Mouse (Mus musculus) mouse embryonic stem cell (cell line): ENCODE measurements around the gene Lmod3.

ENCODE experiments used
- in situ Hi-C, 2 experiments: fragments of 300-500 bp; cut with MboI; formaldehyde crosslinking; loops; 1 replicate in 1 of 2; 3 replicates in 1 of 2; pipeline ENCODE4 v1.14.3; 2019 to 2020; ENCODE audit warnings: low sequenced_read_pairs in 2 of 2, low pct_unique_long_range_greater_than_20kb in 1 of 2, mixed read lengths in 1 of 2; ENCODE audit not compliant: unreplicated experiment in 1 of 2

The Lmod3 gene

GRCm38 (mm10) chr6:97242522-97242921 is 10.0 kb downstream of the Lmod3 start:
- in situ Hi-C loops, result no loop called here

- in situ Hi-C loops, result no loop called here
Observed at GRCm38 (mm10) chr6:97240092-97240491, 12.5 kb downstream of the Lmod3 start.

GRCm38 (mm10) chr6:97239360-97239759 is 13.2 kb downstream of the Lmod3 start:
- in situ Hi-C loops, result no loop called here

- in situ Hi-C loops, result no loop called here
Observed at GRCm38 (mm10) chr6:97236088-97236487, 16.5 kb downstream of the Lmod3 start.

- in situ Hi-C loops, result no loop called here
Observed at GRCm38 (mm10) chr6:97234911-97235668, 17.5 kb downstream of the Lmod3 start.

GRCm38 (mm10) chr6:97227067-97227847 is 25.3 kb downstream of the Lmod3 start:
- in situ Hi-C loops, result no loop called here

GRCm38 (mm10) chr6:97226083-97226491 is 26.5 kb downstream of the Lmod3 start:
- in situ Hi-C loops, result no loop called here

GRCm38 (mm10) chr6:97224505-97224904 is 28.1 kb downstream of the Lmod3 start:
- in situ Hi-C loops, result no loop called here

- in situ Hi-C loops, result no loop called here
Observed at GRCm38 (mm10) chr6:97223566-97223965, 29.0 kb downstream of the Lmod3 start.

- in situ Hi-C loops, result no loop called here
Observed at GRCm38 (mm10) chr6:97222931-97223467, 29.6 kb downstream of the Lmod3 start.

GRCm38 (mm10) chr6:97222321-97222720 is 30.2 kb downstream of the Lmod3 start:
- in situ Hi-C loops, result no loop called here

- in situ Hi-C loops, result no loop called here
Observed at GRCm38 (mm10) chr6:97221205-97222025, 31.1 kb downstream of the Lmod3 start.

- in situ Hi-C loops, result no loop called here
Observed at GRCm38 (mm10) chr6:97220672-97221071, 31.9 kb downstream of the Lmod3 start.

GRCm38 (mm10) chr6:97216154-97216821 is 36.3 kb downstream of the Lmod3 start:
- in situ Hi-C loops, result no loop called here

- in situ Hi-C loops, result no loop called here
Observed at GRCm38 (mm10) chr6:97211981-97212380, 40.6 kb downstream of the Lmod3 start.

GRCm38 (mm10) chr6:97210962-97211601 is 41.5 kb downstream of the Lmod3 start:
- in situ Hi-C loops, result no loop called here

- in situ Hi-C loops, result no loop called here
Observed at GRCm38 (mm10) chr6:97210191-97210961, 42.2 kb downstream of the Lmod3 start, which contains the start of gene Arl6ip5. Gene Arl6ip5, plus strand, starts transcription at chr6:97210689.
